Mouse (Mus musculus): Measurements from ENCODE around the gene Cercam.

GRCm38 (mm10) chr2:29844661-29845060 is 24.3 kb upstream of the Cercam start:
- no peak for TF ChIP-seq CTCF (IDR thresholded peaks at IDR 0.05; ENCODE audit: borderline replicate concordance, control insufficient read depth, extremely low read depth, insufficient read depth, low read length, poor library complexity)
- no peak for TF ChIP-seq POLR2A (IDR thresholded peaks at IDR 0.05; ENCODE audit: control insufficient read depth, extremely low read depth, insufficient read depth, low read length, poor library complexity)
